ENCODE assay signal across 10 mouse cellular contexts in the genomic region with DNA sequence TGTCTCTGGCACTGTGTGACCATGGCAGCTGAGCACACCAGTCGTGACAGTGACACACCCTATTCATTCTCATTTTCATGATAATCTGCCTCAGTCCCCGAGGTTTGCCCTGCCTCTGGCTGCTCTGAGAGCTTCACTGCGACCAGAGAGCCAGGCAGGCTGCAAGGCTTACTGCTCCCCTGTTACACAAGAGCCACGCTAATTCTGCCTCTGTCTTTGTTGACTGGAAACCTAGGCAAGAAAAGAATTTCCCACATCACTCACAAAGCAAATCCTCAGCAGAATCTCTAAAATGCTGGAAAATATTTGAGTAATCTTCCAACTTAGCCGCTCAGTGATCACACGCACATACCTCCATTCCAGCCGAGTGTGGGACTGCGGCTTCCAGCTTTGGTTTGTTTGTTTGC.
A peak's percentile ranks its signal among the peaks of the same experiment; 100 is the strongest.
DNase-seq lines count a peak whose midpoint lies in the region; ATAC-seq and TF ChIP-seq lines count a peak whose summit lies in the region.
"Had no signal": no experiment of that assay in that cellular context is flagged by ENCODE, and none has a peak within 500 bp of the region (broad histone marks: within the 10 kb centered on the region; RNA-seq: fewer than 3 reads in every experiment).

No protein-coding gene starts in this region.

- no peak overlapping the region for H3K4me3 ChIP-seq in kidney, adult 2 months (ENCODE audit: insufficient read depth, low read depth, low read length)
- H3K4me3 ChIP-seq in kidney, embryonic 14.5 days (ENCODE audit: low read length) = no peak overlapping the region
- no peak overlapping the region for H3K4me3 ChIP-seq in embryonic facial prominence, embryonic 15.5 days (replicated peaks)
- no peak overlapping the region for H3K4me3 ChIP-seq in kidney, embryonic 15.5 days (replicated peaks)
- H3K4me3 ChIP-seq in midbrain, embryonic 14.5 days (replicated peaks; ENCODE audit: low read depth, low read length) = no peak overlapping the region

- intact Hi-C loops in left cerebral cortex, postnatal 10 days (cut with DNase I) = no loop called here

- peaks cover 17% of the 10 kb centered on the region for H3K4me1 ChIP-seq in kidney, adult 2 months (ENCODE audit: control insufficient read depth, insufficient read depth, low read length)
- H3K4me1 ChIP-seq in kidney, embryonic 14.5 days (ENCODE audit: control insufficient read depth, insufficient read depth, low read length) = peaks cover 18% of the 10 kb centered on the region
- peaks cover 14% of the 10 kb centered on the region for H3K4me1 ChIP-seq in embryonic facial prominence, embryonic 15.5 days
- peaks cover 17% of the 10 kb centered on the region for H3K4me1 ChIP-seq in kidney, embryonic 15.5 days
- peaks cover 12% of the 10 kb centered on the region; the same call in 1 of the 2 replicates for H3K4me1 ChIP-seq in midbrain, embryonic 14.5 days (ENCODE audit: control insufficient read depth, insufficient read depth, low read length)

- H3K27ac ChIP-seq in kidney, adult 2 months (ENCODE audit: insufficient read depth, low read depth, low read length) = peak overlapping the region; percentile 43; the same call in 1 of the 2 replicates
- no peak overlapping the region for H3K27ac ChIP-seq in kidney, embryonic 14.5 days (ENCODE audit: low read depth, low read length)
- peak overlapping the region; percentile 29 for H3K27ac ChIP-seq in embryonic facial prominence, embryonic 15.5 days (replicated peaks)
- H3K27ac ChIP-seq in kidney, embryonic 15.5 days = peak overlapping the region; percentile 58
- H3K27ac ChIP-seq in midbrain, embryonic 14.5 days (replicated peaks; ENCODE audit: low read depth, low read length) = peak overlapping the region; percentile 14; the same call in 1 of the 2 replicates

- no peaks in the 10 kb centered on the region for H3K27me3 ChIP-seq in kidney, adult 2 months (replicated peaks; ENCODE audit: control insufficient read depth, insufficient read depth, low read length)
- H3K27me3 ChIP-seq in kidney, embryonic 14.5 days (ENCODE audit: control insufficient read depth, insufficient read depth, low read length) = no peaks in the 10 kb centered on the region
- no peaks in the 10 kb centered on the region for H3K27me3 ChIP-seq in embryonic facial prominence, embryonic 15.5 days
- H3K27me3 ChIP-seq in kidney, embryonic 15.5 days = peaks cover 38% of the 10 kb centered on the region
- H3K27me3 ChIP-seq in midbrain, embryonic 14.5 days (ENCODE audit: control insufficient read depth, insufficient read depth, low read length) = no peaks in the 10 kb centered on the region
- H3K27me3 ChIP-seq: CH12.LX had no signal

- no peak for TF ChIP-seq POLR2A in kidney, adult 2 months (IDR thresholded peaks at IDR 0.05; ENCODE audit: low read depth, low read length)

- H3K9me3 ChIP-seq in kidney, embryonic 14.5 days (ENCODE audit: control insufficient read depth, low read length) = no peaks in the 10 kb centered on the region
- no peaks in the 10 kb centered on the region for H3K9me3 ChIP-seq in embryonic facial prominence, embryonic 15.5 days (replicated peaks)
- no peaks in the 10 kb centered on the region for H3K9me3 ChIP-seq in kidney, embryonic 15.5 days (replicated peaks)
- no peaks in the 10 kb centered on the region for H3K9me3 ChIP-seq in midbrain, embryonic 14.5 days (ENCODE audit: control insufficient read depth, low read length)

- no peak for ATAC-seq in kidney, embryonic 14.5 days (ENCODE audit: low FRiP score, low TSS enrichment)
- ATAC-seq in embryonic facial prominence, embryonic 15.5 days (ENCODE audit: insufficient number of reproducible peaks, low FRiP score, low TSS enrichment, low read depth) = peak; percentile 39; the same call in 1 of the 2 replicates
- ATAC-seq in kidney, embryonic 15.5 days (replicated peaks; ENCODE audit: low FRiP score) = no peak
- no peak; the same call in 1 of the 2 replicates for ATAC-seq in midbrain, embryonic 14.5 days (ENCODE audit: low FRiP score, low TSS enrichment)
- no peak for ATAC-seq in inflammation-experienced regulatory T-cells, adult 6 months

- 36% methylated on average over 8 of the region's 8 CpGs for WGBS in kidney, adult 2 months
- 34% methylated on average over 8 of the region's 8 CpGs for WGBS in kidney, embryonic 14.5 days
- WGBS in embryonic facial prominence, embryonic 15.5 days = 14% methylated on average over 8 of the region's 8 CpGs
- 36% methylated on average over 8 of the region's 8 CpGs for WGBS in kidney, embryonic 15.5 days
- 27% methylated on average over 8 of the region's 8 CpGs for WGBS in midbrain, embryonic 14.5 days

- DNase-seq in kidney, adult 2 months = peak; percentile 32
- DNase-seq in midbrain, embryonic 14.5 days = peak; percentile 64
- no peak for DNase-seq in layer of hippocampus, adult 8-10 months (ENCODE audit: low spot score in 2 of 2)
- DNase-seq in left cerebral cortex, postnatal 10 days (ENCODE audit: extremely low spot score in 1 of 2, low spot score in 2 of 2) = no peak
- DNase-seq: thymus, postnatal 36 days had no signal

- no peak for TF ChIP-seq CTCF in kidney, adult 2 months (conservative IDR thresholded peaks at IDR 0.05; ENCODE audit: insufficient read depth, insufficient read length, low read depth, low read length)

- no peaks in the 10 kb centered on the region for H3K36me3 ChIP-seq in kidney, adult 2 months (ENCODE audit: control insufficient read depth, insufficient read depth, low read length)
- no peaks in the 10 kb centered on the region for H3K36me3 ChIP-seq in kidney, embryonic 14.5 days (ENCODE audit: control insufficient read depth, insufficient read depth, low read length)
- no peaks in the 10 kb centered on the region for H3K36me3 ChIP-seq in embryonic facial prominence, embryonic 15.5 days
- no peaks in the 10 kb centered on the region for H3K36me3 ChIP-seq in kidney, embryonic 15.5 days
- no peaks in the 10 kb centered on the region for H3K36me3 ChIP-seq in midbrain, embryonic 14.5 days (ENCODE audit: control insufficient read depth, insufficient read depth, low read length)

- H3K9ac ChIP-seq in kidney, embryonic 14.5 days (ENCODE audit: low read depth, low read length) = no peak overlapping the region
- H3K9ac ChIP-seq in embryonic facial prominence, embryonic 15.5 days = no peak overlapping the region
- H3K9ac ChIP-seq in kidney, embryonic 15.5 days = no peak overlapping the region
- no peak overlapping the region for H3K9ac ChIP-seq in midbrain, embryonic 14.5 days (replicated peaks; ENCODE audit: low read length)

- no peak overlapping the region for H3K4me2 ChIP-seq in kidney, embryonic 14.5 days (replicated peaks; ENCODE audit: low read depth, low read length)
- no peak overlapping the region for H3K4me2 ChIP-seq in embryonic facial prominence, embryonic 15.5 days (replicated peaks)
- H3K4me2 ChIP-seq in kidney, embryonic 15.5 days = no peak overlapping the region
- H3K4me2 ChIP-seq in midbrain, embryonic 14.5 days (ENCODE audit: low read length) = no peak overlapping the region

Comparison
In these comparisons a context has a peak if more than half of its experiments do, and no peak if none do; other contexts are left out.
1. DNase-seq: peak in kidney, adult 2 months (single experiment) and midbrain, embryonic 14.5 days (single experiment); none in layer of hippocampus, adult 8-10 months (0 of 2) and left cerebral cortex, postnatal 10 days (0 of 2).